Mouse (Mus musculus): Measurements from ENCODE around the gene Ankrd17. TPM values are rescaled to one million over a fixed set of nuclear protein-coding genes. Genes with fewer than 3 reads are reported as not detected.

The Ankrd17 gene
- polyA plus RNA-seq, 1 experiment = 55.1 TPM

DNA sequence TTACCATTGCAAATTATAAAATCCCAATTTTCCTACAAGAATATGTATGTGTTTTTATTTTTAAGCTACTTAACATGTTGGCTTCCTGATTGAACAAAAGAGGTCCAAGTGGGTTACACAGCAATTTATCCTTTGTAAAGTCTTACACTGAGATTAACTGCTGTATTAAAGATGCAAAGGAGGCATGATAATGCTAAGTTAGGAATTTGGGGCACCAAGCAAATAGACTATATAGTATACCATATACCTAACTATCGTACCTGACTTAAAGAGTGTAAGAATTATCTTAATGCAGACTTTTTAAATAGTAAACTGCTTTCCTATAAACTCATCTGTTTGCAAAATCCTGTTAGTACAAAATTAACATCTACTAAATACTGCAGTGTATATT is 26.4 kb downstream of the Ankrd17 start:
- no peak for TF ChIP-seq POLR2A (IDR thresholded peaks at IDR 0.05; ENCODE audit: extremely low read depth, insufficient read depth, low read length)
- TF ChIP-seq CTCF (IDR thresholded peaks at IDR 0.05; ENCODE audit: extremely low read depth, insufficient read depth, low read length) = no peak
- no peak overlapping the region for H3K27ac ChIP-seq (ENCODE audit: insufficient read depth, low read length)
- peaks cover 1% of the 10 kb centered on the region; the same call in 1 of the 2 replicates for H3K4me1 ChIP-seq (ENCODE audit: control insufficient read depth, insufficient read depth, low read length)
- no peak overlapping the region for H3K4me3 ChIP-seq (ENCODE audit: insufficient read depth, low read length)

DNA sequence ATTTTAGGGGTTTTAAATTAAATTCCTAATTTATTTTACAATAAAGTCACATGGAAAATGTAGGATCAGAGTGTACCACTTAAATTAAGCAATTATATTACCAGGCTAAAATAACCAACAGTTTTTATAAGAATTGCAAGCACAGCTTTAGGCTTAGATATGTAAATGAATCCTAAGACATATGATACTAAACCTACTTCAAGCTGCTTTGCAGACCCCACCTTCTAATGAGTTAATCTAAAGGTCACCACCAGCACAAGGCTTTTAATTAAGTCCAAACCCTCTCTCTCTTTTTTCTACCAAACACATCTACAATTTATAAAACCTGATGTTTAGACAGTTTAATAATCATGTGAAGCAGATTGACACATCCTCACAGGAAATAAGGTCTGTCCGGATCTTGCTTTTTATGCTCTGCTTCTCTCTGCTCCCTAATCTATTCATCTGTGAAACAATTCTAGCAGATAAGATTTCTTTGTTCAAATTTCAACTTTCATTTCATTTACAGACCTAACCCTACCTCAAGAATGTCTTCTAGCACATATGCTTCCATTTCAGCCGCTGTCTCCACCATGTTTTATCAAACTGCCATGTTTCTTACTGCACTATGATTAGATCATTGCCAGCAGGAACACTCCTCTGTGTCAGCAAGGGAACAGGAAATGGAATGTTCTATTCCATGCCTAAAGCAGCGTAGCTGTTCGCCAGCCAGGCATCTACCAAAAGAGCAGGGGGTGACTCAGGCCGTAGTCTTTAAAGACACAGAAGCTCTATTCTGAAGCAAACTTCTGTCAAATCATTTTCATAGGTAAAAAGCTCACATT is 27.0 kb downstream of the Ankrd17 start:
- peaks cover 1% of the 10 kb centered on the region; the same call in 1 of the 2 replicates for H3K4me1 ChIP-seq (ENCODE audit: control insufficient read depth, insufficient read depth, low read length)
- TF ChIP-seq POLR2A (IDR thresholded peaks at IDR 0.05; ENCODE audit: extremely low read depth, insufficient read depth, low read length) (no peak), CTCF (IDR thresholded peaks at IDR 0.05; ENCODE audit: extremely low read depth, insufficient read depth, low read length) (no peak)
- peak overlapping the region; percentile 39; the same call in 1 of the 2 replicates for H3K4me3 ChIP-seq (ENCODE audit: insufficient read depth, low read length)
- H3K27ac ChIP-seq (ENCODE audit: insufficient read depth, low read length) = no peak overlapping the region

DNA sequence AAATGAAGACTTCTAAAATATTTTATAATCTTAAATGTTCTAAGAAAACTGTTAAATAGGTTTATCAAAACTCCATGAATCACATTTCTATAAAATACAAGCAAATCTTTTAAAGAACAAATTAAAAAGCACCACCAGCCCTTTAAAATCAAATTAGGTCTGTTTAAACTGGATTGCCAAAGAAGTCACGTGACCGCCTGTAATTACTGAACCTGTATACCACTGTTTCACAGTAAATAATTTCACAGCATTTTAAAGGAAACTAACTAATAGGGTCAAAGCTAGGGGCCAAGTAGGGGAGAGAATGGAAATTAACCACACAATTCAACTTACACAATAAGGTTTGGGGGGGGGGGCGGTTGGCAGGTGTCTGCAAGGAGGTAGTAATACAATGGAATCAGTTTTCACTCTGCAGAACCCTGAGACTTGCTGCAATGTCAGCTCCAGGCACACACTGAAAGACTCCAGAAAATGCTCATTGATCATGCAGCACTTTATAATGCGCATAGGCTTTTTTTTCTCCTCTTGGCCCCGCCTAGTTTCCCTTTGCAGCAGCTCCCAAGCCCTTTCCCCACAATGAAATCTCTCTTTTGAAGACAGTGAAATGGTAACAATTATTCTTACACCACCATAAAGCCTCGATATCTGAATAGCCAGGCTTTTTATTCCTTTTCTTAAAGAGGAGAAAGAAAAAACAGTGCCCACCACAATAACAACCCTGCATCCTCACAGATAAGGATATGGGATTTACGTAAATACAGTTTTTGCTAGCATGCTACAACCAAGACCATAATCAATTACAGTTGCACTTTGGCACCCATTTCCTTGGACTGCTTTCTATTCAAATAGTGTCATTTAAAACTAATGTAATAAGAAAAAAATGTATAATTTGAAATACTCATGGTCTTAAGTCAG is 27.9 kb downstream of the Ankrd17 start:
- Histone ChIP-seq H3K27ac (ENCODE audit: insufficient read depth, low read length) (no peak overlapping the region), H3K4me1 (ENCODE audit: control insufficient read depth, insufficient read depth, low read length) (peaks cover 1% of the 10 kb centered on the region; the same call in 1 of the 2 replicates), H3K4me3 (ENCODE audit: insufficient read depth, low read length) (peak overlapping the region; percentile 39; the same call in 1 of the 2 replicates)
- TF ChIP-seq CTCF (IDR thresholded peaks at IDR 0.05; ENCODE audit: extremely low read depth, insufficient read depth, low read length) (no peak), POLR2A (IDR thresholded peaks at IDR 0.05; ENCODE audit: extremely low read depth, insufficient read depth, low read length) (no peak)

DNA sequence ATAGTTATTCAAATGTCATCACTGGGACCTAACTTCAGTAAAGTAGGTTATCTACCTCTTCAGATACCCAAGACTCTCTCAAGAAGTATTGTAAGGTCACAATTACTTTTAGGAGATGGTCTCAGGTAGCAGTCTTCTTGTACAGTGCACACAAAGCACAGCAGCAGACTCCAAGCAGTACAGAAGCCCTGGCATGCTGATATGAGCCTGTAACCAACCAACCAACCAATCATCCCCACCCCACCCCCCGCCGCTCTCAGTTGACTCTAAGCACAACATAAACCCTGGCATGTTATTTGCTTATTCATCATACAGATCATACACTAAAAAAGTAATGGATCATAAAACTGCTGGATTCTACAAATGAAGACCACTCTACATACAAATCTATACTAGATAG is 33.9 kb downstream of the Ankrd17 start:
- no peaks in the 10 kb centered on the region; the same call in 1 of the 2 replicates for H3K4me1 ChIP-seq (ENCODE audit: control insufficient read depth, insufficient read depth, low read length)
- no peak overlapping the region for H3K4me3 ChIP-seq (ENCODE audit: insufficient read depth, low read length)
- no peak overlapping the region for H3K27ac ChIP-seq (ENCODE audit: insufficient read depth, low read length)
- TF ChIP-seq POLR2A (IDR thresholded peaks at IDR 0.05; ENCODE audit: extremely low read depth, insufficient read depth, low read length) (no peak), CTCF (IDR thresholded peaks at IDR 0.05; ENCODE audit: extremely low read depth, insufficient read depth, low read length) (no peak)

DNA sequence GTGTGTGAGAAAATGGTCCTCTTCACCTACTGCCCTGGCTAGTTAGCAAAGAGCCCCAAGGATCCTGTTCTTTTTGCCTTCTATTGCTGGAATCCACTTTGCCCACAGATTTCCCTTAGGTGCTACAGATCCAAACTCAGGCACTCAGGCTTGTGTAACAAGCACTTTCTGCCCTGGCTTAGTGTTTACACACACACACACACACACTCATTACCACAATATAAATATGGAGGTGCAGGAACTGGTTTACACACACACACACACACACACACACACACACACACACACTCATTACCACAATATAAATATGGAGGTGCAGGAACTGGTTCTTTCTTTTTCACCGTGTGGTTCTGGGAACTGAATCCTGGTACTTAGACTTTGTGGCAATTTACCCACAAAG is 35.3 kb downstream of the Ankrd17 start:
- no peak for TF ChIP-seq POLR2A (IDR thresholded peaks at IDR 0.05; ENCODE audit: extremely low read depth, insufficient read depth, low read length)
- TF ChIP-seq CTCF (IDR thresholded peaks at IDR 0.05; ENCODE audit: extremely low read depth, insufficient read depth, low read length) = no peak
- H3K27ac ChIP-seq (ENCODE audit: insufficient read depth, low read length) = no peak overlapping the region
- no peaks in the 10 kb centered on the region; the same call in 1 of the 2 replicates for H3K4me1 ChIP-seq (ENCODE audit: control insufficient read depth, insufficient read depth, low read length)
- no peak overlapping the region for H3K4me3 ChIP-seq (ENCODE audit: insufficient read depth, low read length)

DNA sequence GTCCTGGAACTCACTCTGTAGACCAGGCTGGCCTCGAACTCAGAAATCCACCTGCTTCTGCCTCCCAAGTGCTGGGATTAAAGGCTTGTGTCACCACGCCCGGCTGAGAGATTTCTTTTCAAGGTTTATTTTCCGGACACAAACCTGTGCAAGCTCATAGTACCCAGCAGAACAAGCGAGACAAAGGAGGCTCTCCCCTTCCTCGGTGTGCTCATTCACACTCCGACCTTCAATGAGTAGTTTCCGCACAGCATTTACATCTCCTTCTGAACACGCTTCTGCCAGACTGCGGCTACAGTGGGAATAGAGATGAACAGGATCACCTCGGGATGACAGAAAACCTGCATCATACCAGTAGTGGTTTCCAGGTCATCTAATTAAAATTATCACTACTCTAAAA is 68.0 kb downstream of the Ankrd17 start:
- Histone ChIP-seq H3K27ac (ENCODE audit: insufficient read depth, low read length) (no peak overlapping the region), H3K4me1 (ENCODE audit: control insufficient read depth, insufficient read depth, low read length) (no peaks in the 10 kb centered on the region; the same call in 1 of the 2 replicates), H3K4me3 (ENCODE audit: insufficient read depth, low read length) (no peak overlapping the region)
- TF ChIP-seq CTCF (IDR thresholded peaks at IDR 0.05; ENCODE audit: extremely low read depth, insufficient read depth, low read length) = no peak
- no peak for TF ChIP-seq POLR2A (IDR thresholded peaks at IDR 0.05; ENCODE audit: extremely low read depth, insufficient read depth, low read length)

GRCm38 (mm10) chr5:90289887-90290286 is 76.5 kb downstream of the Ankrd17 start:
- Histone ChIP-seq H3K4me1 (ENCODE audit: control insufficient read depth, insufficient read depth, low read length) (peaks cover 2% of the 10 kb centered on the region; the same call in 1 of the 2 replicates), H3K27ac (ENCODE audit: insufficient read depth, low read length) (no peak overlapping the region), H3K4me3 (ENCODE audit: insufficient read depth, low read length) (no peak overlapping the region)
- no peak for TF ChIP-seq POLR2A (IDR thresholded peaks at IDR 0.05; ENCODE audit: extremely low read depth, insufficient read depth, low read length)
- no peak for TF ChIP-seq CTCF (IDR thresholded peaks at IDR 0.05; ENCODE audit: extremely low read depth, insufficient read depth, low read length)

- TF ChIP-seq CTCF (IDR thresholded peaks at IDR 0.05; ENCODE audit: extremely low read depth, insufficient read depth, low read length) = peak; percentile 22; the same call in 1 of the 2 replicates
- TF ChIP-seq POLR2A (IDR thresholded peaks at IDR 0.05; ENCODE audit: extremely low read depth, insufficient read depth, low read length) = no peak
- Histone ChIP-seq H3K4me1 (ENCODE audit: control insufficient read depth, insufficient read depth, low read length) (peaks cover 2% of the 10 kb centered on the region), H3K4me3 (ENCODE audit: insufficient read depth, low read length) (no peak overlapping the region), H3K27ac (ENCODE audit: insufficient read depth, low read length) (no peak overlapping the region)
Observed at GRCm38 (mm10) chr5:90286559-90286958, 79.8 kb downstream of the Ankrd17 start.

DNA sequence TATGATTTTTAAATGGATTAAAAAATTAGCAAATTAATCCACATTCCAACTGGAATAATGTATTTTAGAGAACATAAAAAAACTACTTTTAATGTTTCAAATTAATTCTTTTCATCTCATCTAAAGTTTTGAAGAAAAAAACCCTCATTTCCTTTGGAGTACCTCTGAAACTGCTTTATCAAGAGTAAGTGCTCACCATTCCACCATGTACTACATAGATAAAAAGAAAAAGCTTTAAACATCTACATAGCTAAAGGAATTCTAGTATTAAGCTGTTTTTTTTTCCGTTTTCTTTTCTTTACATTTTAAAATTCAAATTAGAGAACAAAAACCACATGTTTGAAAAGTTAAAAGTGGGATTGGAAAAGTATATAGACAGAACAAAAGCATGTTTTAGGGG is 86.3 kb downstream of the Ankrd17 start:
- Histone ChIP-seq H3K4me3 (ENCODE audit: insufficient read depth, low read length) (no peak overlapping the region), H3K4me1 (ENCODE audit: control insufficient read depth, insufficient read depth, low read length) (no peaks in the 10 kb centered on the region; the same call in none of the 2 replicates), H3K27ac (ENCODE audit: insufficient read depth, low read length) (no peak overlapping the region)
- TF ChIP-seq CTCF (IDR thresholded peaks at IDR 0.05; ENCODE audit: extremely low read depth, insufficient read depth, low read length) (no peak), POLR2A (IDR thresholded peaks at IDR 0.05; ENCODE audit: extremely low read depth, insufficient read depth, low read length) (no peak)
